Mouse (Mus musculus) ES-E14 (cell line): ENCODE measurements at regions not wholly inside any gene's neighbourhood (a gene's known extent, or its start where the extent isn't known, plus 50 kb on each side); places are given as distances from the start of the nearest gene placed in this dataset.

ENCODE experiments used
- DNase-seq: peaks from one replicate; pipeline ENCODE4 v3.0.0-alpha.2; 2013; ENCODE audit warnings: low read depth, low spot score
- H3K27ac ChIP-seq: 2 replicates; pipeline ENCODE4 v1.5.1; 2012; ENCODE audit warnings: low read depth, mild to moderate bottlenecking, low read length, moderate library complexity, mixed read lengths; ENCODE audit not compliant: poor library complexity, insufficient read depth, severe bottlenecking
- H3K36me3 ChIP-seq: 2 replicates; pipeline ENCODE4 v1.6.1; 2012; ENCODE audit warnings: mild to moderate bottlenecking, low read length, moderate library complexity, mixed read lengths; ENCODE audit not compliant: control insufficient read depth, poor library complexity, insufficient read depth, severe bottlenecking
- H3K4me1 ChIP-seq, 2 experiments: fragments of 150-350 bp in 1 of 2; sonication (generic) in 1 of 2; 2 replicates each; pipeline ENCODE4 v1.6.1; 2012; ENCODE audit warnings: low read length in 2 of 2, mild to moderate bottlenecking in 1 of 2, mixed read lengths in 1 of 2; ENCODE audit not compliant: control insufficient read depth in 2 of 2, insufficient read depth in 2 of 2, poor library complexity in 1 of 2
- H3K4me3 ChIP-seq, 2 experiments: fragments of 150-350 bp in 1 of 2; sonication (generic) in 1 of 2; 2 replicates each; pipeline ENCODE4 v1.5.1; 2012; ENCODE audit warnings: low read length in 2 of 2, low read depth in 1 of 2, mild to moderate bottlenecking in 1 of 2, mixed read lengths in 1 of 2; ENCODE audit not compliant: insufficient read depth in 1 of 2, poor library complexity in 1 of 2, severe bottlenecking in 1 of 2
- H3K9ac ChIP-seq: 2 replicates; pipeline ENCODE4 v1.6.1; 2012; ENCODE audit warnings: low read depth, mild to moderate bottlenecking, low read length, mixed read lengths; ENCODE audit not compliant: poor library complexity, insufficient read depth, severe bottlenecking
- H3K9me3 ChIP-seq: fragments of 150-350 bp; sonication (generic); 2 replicates; pipeline ENCODE4 v1.6.1; 2012; ENCODE audit warnings: low read depth, mild to moderate bottlenecking, low read length; ENCODE audit not compliant: control insufficient read depth, insufficient read depth
- CHD2 ChIP-seq: IDR thresholded peaks from 2 replicates; pipeline ENCODE4 v1.6.1; 2014; ENCODE audit warnings: mild to moderate bottlenecking, low read depth, low read length, inconsistent platforms
- HCFC1 ChIP-seq: IDR thresholded peaks from 2 replicates; pipeline ENCODE4 v1.6.1; 2012; ENCODE audit warnings: low read length, inconsistent platforms, borderline replicate concordance; ENCODE audit not compliant: insufficient read depth
- MAFK ChIP-seq: IDR thresholded peaks from 2 replicates; pipeline ENCODE4 v1.6.1; 2014; ENCODE audit warnings: mild to moderate bottlenecking, low read depth, low read length, inconsistent platforms; ENCODE audit not compliant: insufficient read depth
- ZC3H11A ChIP-seq: IDR thresholded peaks from 2 replicates; pipeline ENCODE4 v1.6.1; 2012; ENCODE audit warnings: low read depth, mild to moderate bottlenecking, inconsistent platforms, low read length, borderline replicate concordance
- ZNF384 ChIP-seq: IDR thresholded peaks from 2 replicates; pipeline ENCODE4 v1.6.1; 2012; ENCODE audit warnings: low read depth, low read length, inconsistent platforms
- in situ Hi-C, 2 experiments: fragments of 600-800 bp; cut with MboI; formaldehyde crosslinking; loops; one replicate each; pipeline ENCODE4 v1.15.1; 2025; ENCODE audit warnings: low sequenced_read_pairs in 2 of 2, inconsistent platforms in 1 of 2; ENCODE audit not compliant: unreplicated experiment in 2 of 2

DNA sequence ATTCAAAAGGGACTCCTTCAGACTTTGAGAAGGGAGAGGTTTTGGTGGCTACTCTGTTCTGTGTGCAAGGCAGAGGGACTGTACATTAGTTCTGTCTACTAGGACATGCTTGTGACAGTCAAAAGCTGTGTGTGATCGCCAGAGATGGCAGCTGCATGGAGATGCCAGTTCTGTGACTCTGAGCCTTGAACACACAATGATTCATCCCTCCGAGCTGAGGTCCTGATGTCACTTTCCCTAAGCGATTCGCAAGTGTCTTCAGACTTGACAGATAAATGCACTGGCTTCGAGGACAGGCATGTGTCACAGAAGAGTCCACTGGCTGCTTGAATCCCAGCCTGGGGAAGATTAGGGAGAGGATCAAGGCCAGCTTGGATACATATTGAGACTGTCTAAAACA lies 218.8 kb downstream of the Gadd45g start:
- in situ Hi-C loops, result no loop called here
- no peak overlapping the region for H3K27ac ChIP-seq

DNA sequence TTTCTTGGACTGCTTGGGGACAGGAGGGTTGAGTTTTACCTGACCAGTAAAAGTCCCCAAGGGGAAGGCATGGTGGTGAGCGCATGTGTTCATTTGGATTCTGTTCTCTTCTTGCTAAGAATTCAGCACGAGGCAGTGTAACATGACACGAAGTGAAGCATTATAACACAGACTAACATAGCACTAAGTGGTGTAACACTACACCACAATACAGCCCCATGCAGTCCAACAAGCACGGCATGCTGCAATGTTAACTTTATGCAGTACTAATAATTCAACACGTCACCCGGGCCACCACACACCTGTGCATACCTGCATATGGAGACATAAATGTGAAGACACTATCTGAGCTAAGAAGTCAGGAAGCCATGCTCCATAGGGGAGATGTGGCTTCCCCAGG lies 219.2 kb downstream of the Gadd45g start:
- Histone ChIP-seq H3K9me3 (no peaks in the 10 kb centered on the region), H3K36me3 (no peaks in the 10 kb centered on the region), H3K4me3 (no peak overlapping the region), H3K27ac (no peak overlapping the region), H3K4me1 (peaks cover 6 to 10% of the 10 kb centered on the region in 2 experiments), H3K9ac (no peak overlapping the region)
- DNase-seq, result no peak
- in situ Hi-C loops, result no loop called here
- TF ChIP-seq ZC3H11A, result no peak
- no peak for TF ChIP-seq HCFC1
- no peak for TF ChIP-seq MAFK
- no peak for TF ChIP-seq ZNF384
- TF ChIP-seq CHD2, result no peak

More for the DNA sequence above, 218.8 kb downstream of the Gadd45g start:
- TF ChIP-seq CHD2, result no peak
- no peak for TF ChIP-seq HCFC1
- no peak for TF ChIP-seq ZNF384
- no peak for TF ChIP-seq ZC3H11A
- TF ChIP-seq MAFK, result no peak
- Histone ChIP-seq H3K9ac (no peak overlapping the region), H3K4me3 (no peak overlapping the region), H3K36me3 (no peaks in the 10 kb centered on the region), H3K4me1 (peaks cover 4 to 10% of the 10 kb centered on the region in 2 experiments), H3K9me3 (no peaks in the 10 kb centered on the region)
- no peak for DNase-seq

GRCm38 (mm10) chr13:52067048-52067447 lies 220.6 kb downstream of the Gadd45g start:
- H3K9ac ChIP-seq, result no peak overlapping the region
- no peak for DNase-seq
- H3K36me3 ChIP-seq, result no peaks in the 10 kb centered on the region
- H3K4me3 ChIP-seq, result no peak overlapping the region
- H3K27ac ChIP-seq, result no peak overlapping the region
- H3K4me1 ChIP-seq, result peaks cover 3 to 8% of the 10 kb centered on the region in 2 experiments; a peak in 3 of 4 replicates
- TF ChIP-seq CHD2 (no peak), ZC3H11A (no peak), ZNF384 (no peak), HCFC1 (no peak), MAFK (no peak)
- H3K9me3 ChIP-seq, result no peaks in the 10 kb centered on the region
- in situ Hi-C loops, result no loop called here

DNA sequence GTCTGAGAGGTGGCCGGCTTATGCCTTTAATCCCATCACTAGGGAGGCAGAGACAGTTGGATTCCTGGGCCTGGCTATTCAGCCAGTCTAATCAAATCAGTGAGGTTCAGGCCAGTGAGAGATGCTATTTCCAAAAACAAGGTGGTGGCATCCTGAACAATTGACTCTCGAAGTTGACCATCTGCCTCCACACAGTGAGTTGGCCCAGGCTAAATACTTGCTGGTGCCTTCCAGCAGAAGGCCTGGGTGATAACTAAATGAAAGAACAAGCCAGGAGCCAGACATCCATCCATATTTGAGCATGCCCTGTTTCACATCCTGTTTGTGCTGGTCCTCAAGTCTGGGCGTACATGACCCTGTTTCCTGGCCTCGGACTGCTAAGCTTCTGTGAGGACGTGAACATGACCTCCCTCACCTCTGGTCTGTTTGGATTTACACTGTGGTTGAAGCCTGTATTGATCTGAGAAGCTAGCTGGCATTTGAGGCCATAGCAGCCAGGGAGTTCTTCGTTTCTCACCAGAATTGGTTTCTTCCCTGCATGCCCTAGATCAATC lies 222.5 kb downstream of the Gadd45g start:
- Histone ChIP-seq H3K36me3 (no peaks in the 10 kb centered on the region), H3K4me1 (peaks cover 1 to 3% of the 10 kb centered on the region in 2 experiments; a peak in 1 of 4 replicates), H3K9ac (no peak overlapping the region), H3K27ac (no peak overlapping the region), H3K9me3 (no peaks in the 10 kb centered on the region), H3K4me3 (no peak overlapping the region)
- TF ChIP-seq MAFK (no peak), HCFC1 (no peak), CHD2 (no peak), ZC3H11A (no peak), ZNF384 (no peak)
- DNase-seq, result no peak
- in situ Hi-C loops, result no loop called here

DNA sequence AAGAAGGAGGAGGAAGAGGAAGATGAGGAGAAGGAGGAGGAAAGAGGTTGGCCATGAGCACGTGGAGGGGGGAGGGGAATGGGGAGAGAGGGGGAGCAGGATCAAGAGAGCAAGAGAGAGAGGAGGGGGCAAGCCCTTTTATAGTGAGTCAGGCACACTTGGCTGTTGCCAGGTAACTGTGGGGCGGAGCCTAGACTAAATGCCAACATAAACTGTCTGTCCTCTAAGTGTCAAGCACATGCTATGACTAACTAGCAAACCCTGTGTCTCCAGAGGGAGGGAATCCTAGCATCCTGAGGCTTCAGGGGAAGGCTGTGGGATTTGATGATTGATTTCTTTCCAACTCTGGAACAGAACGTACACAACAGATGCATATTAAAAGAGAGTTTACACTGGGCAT lies 223.2 kb downstream of the Gadd45g start:
- Histone ChIP-seq H3K36me3 (no peaks in the 10 kb centered on the region), H3K4me3 (no peak overlapping the region), H3K9ac (no peak overlapping the region), H3K4me1 (peaks cover 1 to 3% of the 10 kb centered on the region in 2 experiments; a peak in 1 of 4 replicates), H3K9me3 (no peaks in the 10 kb centered on the region), H3K27ac (no peak overlapping the region)
- TF ChIP-seq MAFK (no peak), ZC3H11A (no peak), ZNF384 (no peak), CHD2 (no peak), HCFC1 (no peak)
- no peak for DNase-seq
- in situ Hi-C loops, result no loop called here
